Mouse (Mus musculus) lung, embryonic 14.5 days (tissue): ENCODE data around the gene Liph. TPM values are rescaled to one million over a fixed set of nuclear protein-coding genes. Genes with fewer than 3 reads are reported as not detected.

Experiments
- ATAC-seq: fragments of 200-750 bp; cut with Nextera tagmentation; 2 replicates; pipeline ENCODE4 v1.8.0; 2017; ENCODE audit warnings: mild to moderate bottlenecking, moderate TSS enrichment, moderate library complexity; ENCODE audit not compliant: insufficient read depth
- DNase-seq: peaks from one replicate; pipeline ENCODE4 v3.0.0-alpha.2; 2015
- H3K27ac ChIP-seq: fragments of 300-500 bp; sonication (generic); 2 replicates; pipeline ENCODE4 v1.5.1; 2014; ENCODE audit warnings: low read depth, mild to moderate bottlenecking, moderate library complexity
- H3K27me3 ChIP-seq: fragments of 300-500 bp; sonication (generic); 2 replicates; pipeline ENCODE4 v1.6.1; 2014; ENCODE audit warnings: low read length, control low read depth; ENCODE audit not compliant: insufficient read depth
- H3K36me3 ChIP-seq: fragments of 300-500 bp; sonication (generic); 2 replicates; pipeline ENCODE4 v1.6.1; 2014; ENCODE audit warnings: control low read depth; ENCODE audit not compliant: insufficient read depth
- H3K4me1 ChIP-seq: fragments of 300-500 bp; sonication (generic); 2 replicates; pipeline ENCODE4 v1.6.1; 2014; ENCODE audit warnings: antibody characterized with exemption, control low read depth; ENCODE audit not compliant: insufficient read depth
- H3K4me2 ChIP-seq: fragments of 300-500 bp; sonication (generic); 2 replicates; pipeline ENCODE4 v1.6.1; 2014; ENCODE audit warnings: mild to moderate bottlenecking
- H3K4me3 ChIP-seq: fragments of 300-500 bp; sonication (generic); 2 replicates; pipeline ENCODE4 v1.5.1; 2014; ENCODE audit warnings: low read depth, low read length
- H3K9ac ChIP-seq: fragments of 300-500 bp; sonication (generic); 2 replicates; pipeline ENCODE4 v1.6.1; 2014
- H3K9me3 ChIP-seq: fragments of 300-500 bp; sonication (generic); 2 replicates; pipeline ENCODE4 v1.6.1; 2016; ENCODE audit warnings: low read depth, low read length, control low read depth
- CTCF ChIP-seq: IDR thresholded peaks from 2 replicates; pipeline ENCODE4 v1.5.1; 2016; ENCODE audit warnings: antibody characterized with exemption, low read depth
- WGBS: fragments of 180-500 bp; shearing (Covaris S2); extraction: QIAGEN DNeasy Blood & Tissue Kit; methylation state at CpG from one replicate; pipeline ENCODE4 v1.1.7; 2014; 5-methylcytosine and 5-hydroxymethylcytosine counted together
- polyA plus RNA-seq: library from polyadenylated mRNA; unstranded; fragments of >200 nt; fragmentation: Nextera tagmentation; extraction: Ambion mirVana; gene quantifications from 2 replicates; pipeline ENCODE4 v1.2.1, GENCODE M21; 2014

Gene Liph
- polyA plus RNA-seq, 1 experiment from 2014 or later: 0.08 TPM

GRCm38 (mm10) chr16:22009596-22009995 lies 14.1 kb upstream of the Liph start:
- peak overlapping the region; percentile 73 for H3K27ac ChIP-seq
- H3K27me3 ChIP-seq: no peaks in the 10 kb centered on the region
- H3K4me3 ChIP-seq: peak overlapping the region; percentile 97
- peak overlapping the region; percentile 94 for H3K9ac ChIP-seq
- peak; percentile 67 for ATAC-seq
- WGBS: under 1% methylated on average over 44 of the region's 51 CpGs
- H3K9me3 ChIP-seq: no peaks in the 10 kb centered on the region
- peak overlapping the region; percentile 70 for H3K4me2 ChIP-seq
- H3K4me1 ChIP-seq: no peaks in the 10 kb centered on the region
- no peak for TF ChIP-seq CTCF
- H3K36me3 ChIP-seq: 0 out of 2 replicates have a peak, but pooled peaks cover 3% of the 10 kb centered on the region
- peak; percentile 51 for DNase-seq

GRCm38 (mm10) chr16:22009099-22009584 lies 13.7 kb upstream of the Liph start, which contains the start of gene Senp2:
Gene Senp2, plus strand, starts transcription at chr16:22009484.
- no peaks in the 10 kb centered on the region for H3K27me3 ChIP-seq
- peak within 1 kb of the TSS; percentile 73 for H3K27ac ChIP-seq
- TF ChIP-seq CTCF: no peak
- peak within 1 kb of the TSS; percentile 97 for H3K4me3 ChIP-seq
- peak; percentile 99 for ATAC-seq
- H3K4me2 ChIP-seq: peak within 1 kb of the TSS; percentile 70
- peak; percentile 100 for DNase-seq
- under 1% methylated on average over 45 of the region's 45 CpGs for WGBS
- H3K36me3 ChIP-seq: 0 out of 2 replicates have a peak, but pooled peaks cover 3% of the 10 kb centered on the region
- H3K4me1 ChIP-seq: no peaks in the 10 kb centered on the region
- H3K9me3 ChIP-seq: no peaks in the 10 kb centered on the region
- H3K9ac ChIP-seq: peak within 1 kb of the TSS; percentile 94

DNA sequence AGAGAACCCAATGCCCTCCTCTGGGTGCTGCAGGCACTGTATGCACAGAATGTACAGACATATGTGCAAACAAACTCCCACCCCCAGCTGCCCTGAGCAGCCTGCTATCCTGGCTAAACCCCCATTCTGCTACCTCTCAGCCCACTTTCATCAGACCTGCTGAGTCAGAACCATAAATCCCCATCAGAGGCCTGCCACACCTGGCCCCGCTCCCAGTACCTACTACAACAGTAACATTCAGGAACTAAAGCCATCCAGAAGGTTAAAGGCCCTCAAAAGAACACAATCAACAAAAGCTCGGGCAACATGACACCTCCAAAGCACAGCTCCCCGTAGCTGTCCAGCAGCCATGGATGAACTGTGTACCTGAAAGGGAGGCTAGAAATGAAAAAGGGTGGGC lies 6.1 kb upstream of the Liph start:
- no peak overlapping the region for H3K27ac ChIP-seq
- no peak overlapping the region for H3K4me2 ChIP-seq
- H3K4me3 ChIP-seq: no peak overlapping the region
- H3K27me3 ChIP-seq: no peaks in the 10 kb centered on the region
- no peaks in the 10 kb centered on the region for H3K4me1 ChIP-seq
- 50% methylated on average over 3 of the region's 3 CpGs for WGBS
- H3K9ac ChIP-seq: no peak overlapping the region
- no peaks in the 10 kb centered on the region for H3K9me3 ChIP-seq
- DNase-seq (no peak), ATAC-seq (0 out of 2 replicates have a peak, but pooled peaks have one; percentile 17)
- no peak for TF ChIP-seq CTCF
- H3K36me3 ChIP-seq: no peaks in the 10 kb centered on the region

DNA sequence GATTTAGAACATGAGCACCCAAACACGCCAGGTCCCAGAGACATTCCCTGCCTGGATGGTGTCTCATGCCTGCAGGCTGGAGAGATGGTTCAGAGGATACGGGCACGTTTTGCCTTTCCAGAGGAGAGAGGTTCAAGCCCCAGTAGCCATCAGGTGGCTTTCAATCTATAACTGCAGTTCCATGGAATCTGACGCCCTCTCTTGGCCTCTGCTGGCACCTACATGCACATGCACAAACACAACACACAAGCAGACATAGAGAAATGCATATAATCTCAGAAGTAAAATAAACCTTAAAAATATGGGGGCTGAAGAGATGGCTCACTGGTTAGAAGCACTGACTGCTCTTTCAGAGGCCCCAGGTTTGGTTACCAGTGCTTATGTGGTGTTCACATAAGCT lies 5.7 kb upstream of the Liph start:
- Histone ChIP-seq H3K4me2 (no peak overlapping the region), H3K36me3 (no peaks in the 10 kb centered on the region), H3K4me1 (no peaks in the 10 kb centered on the region), H3K27me3 (no peaks in the 10 kb centered on the region), H3K9me3 (no peaks in the 10 kb centered on the region), H3K27ac (no peak overlapping the region), H3K9ac (no peak overlapping the region), H3K4me3 (no peak overlapping the region)
- no peak; the same call in 1 of the 2 replicates for TF ChIP-seq CTCF
- no peak for DNase-seq
- no peak for ATAC-seq
- 56% methylated on average over 4 of the region's 4 CpGs for WGBS

DNA sequence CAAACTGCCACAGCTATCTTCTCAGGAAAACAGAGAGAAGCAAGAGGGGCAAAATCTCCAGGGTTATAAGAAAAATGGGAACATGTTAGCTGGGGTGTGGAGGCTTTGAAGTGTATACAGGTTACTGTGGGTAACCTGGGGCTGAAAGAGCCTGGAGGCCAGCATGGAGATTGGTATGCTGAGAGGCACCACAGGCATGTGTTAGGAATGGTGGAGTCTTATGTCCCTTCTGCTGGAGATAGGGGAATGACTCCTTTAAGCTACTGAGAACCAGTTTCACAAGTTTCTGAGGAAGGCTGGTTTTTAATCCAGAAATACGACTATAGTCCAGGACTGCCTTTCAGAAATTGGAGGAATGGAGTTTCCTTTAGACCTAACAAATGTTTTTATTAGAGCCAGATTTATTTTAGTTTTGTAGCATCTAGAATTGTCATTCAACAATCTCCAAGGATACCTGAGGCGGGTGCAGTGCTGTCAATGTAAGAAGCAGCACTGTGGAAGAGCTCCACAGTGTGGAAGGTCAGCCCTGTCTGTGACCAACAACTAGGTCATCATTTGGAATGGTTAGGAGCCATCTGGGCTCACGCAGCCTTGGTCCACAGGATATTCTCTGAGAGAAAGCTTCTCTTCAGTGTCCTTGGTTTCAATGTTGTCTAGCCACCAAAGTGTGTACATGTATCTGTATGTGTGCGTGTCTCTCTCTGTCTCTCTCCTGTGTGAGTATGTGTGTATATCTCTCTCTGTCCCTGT lies 4.7 kb upstream of the Liph start:
- H3K4me1 ChIP-seq: peaks cover 6% of the 10 kb centered on the region; the same call in 1 of the 2 replicates
- H3K27me3 ChIP-seq: no peaks in the 10 kb centered on the region
- no peaks in the 10 kb centered on the region for H3K36me3 ChIP-seq
- WGBS: 72% methylated on average over 4 of the region's 4 CpGs
- no peaks in the 10 kb centered on the region for H3K9me3 ChIP-seq
- H3K27ac ChIP-seq: peak overlapping the region; percentile 46; the same call in 1 of the 2 replicates
- no peak overlapping the region for H3K4me3 ChIP-seq
- ATAC-seq (0 out of 2 replicates have a peak, but pooled peaks have one; percentile 57), DNase-seq (peak; percentile 32)
- H3K9ac ChIP-seq: no peak overlapping the region
- TF ChIP-seq CTCF: no peak
- no peak overlapping the region for H3K4me2 ChIP-seq

GRCm38 (mm10) chr16:21998061-21998460 lies 2.6 kb upstream of the Liph start:
- no peak for ATAC-seq

More at GRCm38 (mm10) chr16:21998061-21998460, 2.6 kb upstream of the Liph start:
- H3K9me3 ChIP-seq: no peaks in the 10 kb centered on the region
- DNase-seq: no peak
- H3K4me1 ChIP-seq: peaks cover 6% of the 10 kb centered on the region; the same call in 1 of the 2 replicates
- WGBS: 55% methylated on average over 5 of the region's 5 CpGs
- TF ChIP-seq CTCF: no peak
- no peaks in the 10 kb centered on the region for H3K36me3 ChIP-seq
- H3K4me3 ChIP-seq: no peak overlapping the region
- no peak overlapping the region for H3K27ac ChIP-seq
- H3K4me2 ChIP-seq: no peak overlapping the region
- no peaks in the 10 kb centered on the region for H3K27me3 ChIP-seq
- no peak overlapping the region for H3K9ac ChIP-seq
